Mouse (Mus musculus): ENCODE data around the gene Sox1.

Sox1 gene

DNA sequence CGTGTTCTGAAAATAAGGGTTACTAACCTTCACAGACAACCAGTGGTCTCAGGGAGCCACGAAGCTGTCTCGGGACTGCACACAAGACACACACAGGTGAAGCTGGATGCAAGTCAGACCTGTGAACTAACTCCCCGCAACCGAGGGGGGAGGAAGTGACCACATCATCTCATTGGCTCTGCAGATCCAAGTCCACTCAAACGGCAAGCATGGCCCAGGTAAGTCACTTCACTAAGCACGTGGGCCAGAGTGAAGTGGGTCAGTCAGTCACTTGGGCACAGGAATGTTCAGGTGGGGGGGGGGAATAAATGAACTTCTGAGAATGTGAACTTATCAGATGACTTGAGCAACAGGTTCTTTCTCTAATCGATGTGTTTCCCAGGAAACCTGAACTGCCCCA is 30.8 kb downstream of the Sox1 start:
- no peak for DNase-seq (ENCODE audit: low spot score)

DNA sequence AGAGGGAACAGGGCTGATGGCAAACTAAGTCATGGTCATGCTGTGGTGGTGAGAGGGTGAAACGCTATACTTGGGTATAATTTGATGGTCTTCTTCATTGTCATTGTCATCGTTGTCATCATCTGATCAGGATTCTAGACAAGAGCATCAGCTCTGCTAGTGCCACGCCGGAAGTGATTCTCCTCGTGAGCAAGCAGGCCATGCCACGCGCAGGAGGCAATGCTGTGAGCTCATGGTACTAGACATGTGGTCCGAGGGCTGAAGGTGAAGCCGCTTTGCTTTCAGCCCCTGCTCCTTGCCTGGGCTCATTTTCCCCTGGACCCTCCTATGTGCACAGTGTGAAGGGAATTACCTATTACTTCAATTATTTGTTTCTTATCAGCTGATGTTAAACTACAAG is 32.3 kb downstream of the Sox1 start:
- no peak for DNase-seq (ENCODE audit: low spot score)

DNA sequence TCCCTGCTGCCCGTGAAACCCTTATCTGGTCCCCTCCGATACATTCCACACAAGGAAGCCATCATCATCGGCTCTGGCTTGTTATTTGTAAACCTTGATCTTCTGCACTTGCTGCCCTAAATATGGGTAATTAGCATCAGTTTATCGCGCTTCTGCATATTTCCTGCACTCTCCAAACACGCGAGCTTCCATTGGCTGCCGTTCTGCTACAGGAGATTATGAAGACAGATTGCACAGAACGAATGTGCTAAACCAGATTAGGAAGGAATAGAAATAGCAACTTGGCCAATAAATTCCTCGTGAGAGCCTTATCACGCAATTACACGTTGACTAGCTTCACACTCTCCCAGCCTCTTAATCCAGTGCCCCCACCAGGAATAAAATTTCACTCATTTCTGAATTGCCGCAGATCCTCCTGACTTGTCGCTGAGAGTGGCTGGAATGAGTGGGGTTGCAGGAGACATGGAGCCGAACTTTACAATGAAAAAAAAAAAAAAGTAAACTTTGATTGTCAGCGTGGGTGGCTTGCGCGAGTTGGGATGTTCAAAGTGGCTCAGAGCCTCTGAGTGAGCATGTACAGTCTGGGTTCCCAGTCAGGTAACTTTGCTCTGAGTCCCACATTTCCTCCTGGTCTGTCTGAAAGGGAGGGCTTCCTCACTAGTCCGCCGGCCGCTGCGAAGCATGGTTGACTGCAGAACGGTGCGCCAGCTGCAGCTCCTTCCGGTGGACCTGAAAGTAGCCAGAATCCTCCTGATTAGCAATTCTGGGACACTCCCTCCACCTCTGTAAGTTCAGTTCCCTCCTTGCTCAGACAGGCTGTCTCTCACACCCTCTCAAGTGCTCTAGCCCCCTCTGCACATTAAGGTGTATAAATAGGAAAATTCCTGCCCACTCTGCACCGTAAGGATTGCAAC is 33.0 kb downstream of the Sox1 start:
- no peak for DNase-seq (ENCODE audit: low spot score)

DNA sequence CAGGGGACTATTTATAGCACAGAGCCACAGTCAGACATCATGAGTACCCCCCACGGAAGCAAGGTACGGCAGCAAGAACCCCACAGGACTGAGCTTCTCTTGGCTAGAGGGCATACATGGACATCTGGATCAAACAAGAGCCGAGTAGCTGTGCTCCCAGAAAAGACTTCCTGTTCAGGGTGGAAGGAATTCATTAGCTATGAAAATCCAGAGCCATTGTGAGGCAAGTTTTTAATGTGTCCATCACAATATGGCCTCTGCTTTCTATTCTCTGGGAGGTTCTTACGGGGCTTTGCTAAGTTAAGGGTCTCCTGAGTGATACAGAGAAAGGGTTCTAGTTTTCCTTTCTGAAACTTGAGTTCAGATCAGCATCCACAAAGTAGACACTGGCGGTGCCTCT is 33.8 kb downstream of the Sox1 start:
- no peak for DNase-seq (ENCODE audit: low spot score)

- DNase-seq (ENCODE audit: low spot score), result no peak
These were observed 34.6 kb downstream of the Sox1 start for GRCm38 (mm10) chr8:12429601-12430172.

GRCm38 (mm10) chr8:12430173-12430899 is 35.2 kb downstream of the Sox1 start:
- DNase-seq (ENCODE audit: low spot score), result peak; percentile 50

DNA sequence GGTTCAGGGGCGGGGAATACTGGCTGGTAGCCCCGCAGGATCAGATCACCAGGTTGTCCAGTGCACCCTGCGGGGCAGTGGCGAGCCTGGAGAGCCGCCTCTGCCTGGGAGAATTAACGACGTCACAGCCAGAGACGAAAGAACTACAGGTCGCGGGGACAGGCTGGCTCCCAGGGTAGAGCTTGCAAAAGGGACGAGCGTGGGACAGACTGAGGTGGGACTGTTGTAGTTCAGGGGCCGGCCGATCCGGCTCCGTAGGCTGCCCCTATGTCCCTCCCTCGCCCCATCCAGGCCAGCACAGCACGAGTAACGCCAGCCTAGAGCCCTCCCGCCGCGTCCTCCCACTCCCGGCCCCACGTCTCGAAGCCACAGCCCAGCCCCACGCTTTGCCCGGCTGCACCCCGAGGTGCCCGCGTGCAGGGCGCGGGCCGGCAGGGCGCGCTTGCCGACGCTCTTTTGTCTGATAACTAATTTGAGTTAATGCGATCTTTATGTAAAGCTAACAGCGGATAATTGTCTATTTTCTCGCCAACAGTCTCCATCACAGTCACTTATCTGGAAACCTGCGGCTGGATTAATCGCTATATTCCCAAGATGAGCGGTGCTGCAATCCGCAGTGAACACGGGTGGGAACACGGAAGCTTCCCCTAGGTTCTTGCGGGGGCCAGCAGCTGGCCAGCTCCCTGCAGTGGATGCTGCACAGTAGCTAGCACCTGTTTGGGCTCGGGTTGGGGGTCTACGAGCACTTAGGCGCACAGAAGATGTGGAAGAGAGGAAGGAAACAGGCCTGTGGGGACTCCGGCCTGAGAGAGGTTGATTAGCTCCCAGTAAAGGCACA is 36.0 kb downstream of the Sox1 start:
- DNase-seq (ENCODE audit: low spot score), result no peak

DNA sequence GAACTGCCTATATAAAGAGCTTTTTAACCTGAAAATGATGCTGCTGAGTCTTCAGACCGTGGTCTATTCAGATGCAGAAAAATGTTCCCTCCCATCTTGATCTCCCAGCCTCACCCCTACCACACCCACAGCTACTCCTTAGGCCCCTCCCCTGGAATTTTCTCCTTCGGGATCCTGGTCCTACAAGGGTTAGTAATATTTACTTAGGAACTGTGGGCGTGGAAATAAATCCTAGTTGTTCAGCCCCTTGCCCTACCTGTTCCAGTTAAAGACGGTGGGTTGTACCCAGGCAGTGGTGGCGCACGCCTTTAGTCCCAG is 36.6 kb downstream of the Sox1 start:
- no peak for DNase-seq (ENCODE audit: low spot score)

GRCm38 (mm10) chr8:12432546-12432945 is 37.5 kb downstream of the Sox1 start:
- no peak for DNase-seq (ENCODE audit: low spot score)

GRCm38 (mm10) chr8:12434771-12435170 is 39.7 kb downstream of the Sox1 start:
- DNase-seq (ENCODE audit: low spot score), result no peak

DNA sequence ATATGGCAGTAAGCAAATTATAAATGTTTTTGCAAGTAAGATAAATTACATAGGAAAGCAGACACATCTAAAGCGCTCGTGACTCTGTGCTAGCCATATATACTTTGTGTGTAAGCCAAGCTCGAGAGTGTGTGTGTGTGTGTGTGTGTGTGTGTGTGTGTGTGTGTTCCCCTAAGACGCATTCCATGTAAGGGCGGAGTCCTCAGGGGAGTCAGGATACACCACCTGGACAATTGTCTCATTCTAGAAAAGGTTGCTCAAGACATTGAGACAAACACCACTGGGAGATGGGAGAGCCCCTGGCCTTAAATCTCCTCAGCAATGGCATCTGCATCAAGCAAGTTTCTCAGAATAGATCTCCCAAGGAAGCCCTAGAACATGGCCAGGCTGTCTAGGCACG is 42.9 kb downstream of the Sox1 start:
- DNase-seq (ENCODE audit: low spot score), result no peak

GRCm38 (mm10) chr8:12439044-12439443 is 43.9 kb downstream of the Sox1 start:
- no peak for DNase-seq (ENCODE audit: low spot score)

GRCm38 (mm10) chr8:12439846-12440245 is 44.8 kb downstream of the Sox1 start:
- no peak for DNase-seq (ENCODE audit: low spot score)

DNA sequence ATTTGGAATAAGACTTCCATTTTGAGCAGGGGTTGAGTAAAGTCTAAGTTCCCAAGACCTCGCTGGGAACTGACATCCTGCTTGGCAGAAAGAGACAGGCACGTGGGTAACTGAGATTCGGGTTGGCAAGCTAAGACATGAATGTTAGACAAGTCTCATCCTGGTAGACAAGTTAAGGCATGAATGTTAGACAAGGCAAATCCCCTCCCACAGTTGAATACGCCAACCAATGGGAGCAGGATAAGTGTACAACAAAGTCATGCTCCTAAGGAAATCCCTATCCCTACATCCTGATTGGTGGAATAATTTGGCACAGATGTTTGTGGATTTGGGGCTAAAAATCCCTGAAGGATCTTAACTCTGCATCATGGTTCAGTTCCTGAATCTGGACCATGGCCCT is 45.9 kb downstream of the Sox1 start:
- DNase-seq (ENCODE audit: low spot score), result no peak

- no peak for DNase-seq (ENCODE audit: low spot score)
These were observed 50.2 kb downstream of the Sox1 start for GRCm38 (mm10) chr8:12445258-12445657.

DNA sequence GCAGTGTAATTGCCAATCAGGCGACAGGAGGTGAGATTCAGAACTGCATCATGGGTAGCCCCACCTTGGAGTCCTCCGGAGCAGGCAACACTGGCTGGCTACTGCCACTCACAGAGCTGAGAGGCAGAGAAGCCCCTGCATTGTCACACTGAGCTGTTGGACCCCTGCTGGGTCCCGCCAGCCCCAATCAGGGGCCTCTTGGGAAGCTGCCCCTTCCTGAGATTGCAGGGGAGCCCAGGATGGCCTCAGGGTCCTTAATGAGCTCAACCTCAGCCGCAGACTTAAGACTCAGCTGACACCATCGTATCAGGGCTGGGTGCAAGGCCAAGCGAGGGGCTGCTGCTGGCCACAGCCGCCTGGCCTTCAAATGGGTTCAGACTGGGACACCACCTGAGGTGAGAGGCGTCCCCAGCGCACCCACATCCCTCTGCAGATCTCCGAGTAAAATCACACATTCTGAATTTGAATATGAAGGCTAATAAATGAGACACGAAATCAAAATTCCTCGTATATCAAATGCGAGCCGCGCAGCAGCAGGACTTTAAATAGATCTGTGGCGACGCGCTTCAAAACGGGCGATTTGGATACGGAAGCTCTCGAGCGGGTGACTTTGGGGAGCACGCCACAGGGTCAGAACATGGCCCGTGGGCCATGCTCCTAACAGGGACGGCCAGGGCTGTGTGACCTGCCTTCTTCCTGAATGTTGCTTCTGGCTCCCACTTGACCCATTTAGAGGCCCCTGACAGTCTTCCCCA is 51.0 kb downstream of the Sox1 start:
- DNase-seq (ENCODE audit: low spot score), result no peak
